Mouse (Mus musculus): ENCODE measurements around the gene Gm7029. TPM values are rescaled to one million over a fixed set of nuclear protein-coding genes. Genes with fewer than 3 reads are reported as not detected.

The Gm7029 gene
- total and polyA plus RNA-seq, 3 experiments: not detected

GRCm38 (mm10) chr17:33913264-33913663, 39.6 kb downstream of the Gm7029 start:
- dilution Hi-C loops (cut with MboI; ENCODE audit: extremely low pct_ligation_motif_present, extremely low pct_unique_long_range_greater_than_20kb, low sequenced_read_pairs): no loop called here
- Histone ChIP-seq H3K79me2 (replicated peaks; ENCODE audit: control insufficient read depth, extremely low read depth, insufficient read depth, poor library complexity, severe bottlenecking) (peaks cover 12% of the 10 kb centered on the region; the same call in 1 of the 2 replicates), H3K4me2 (ENCODE audit: insufficient read depth, low read depth, poor library complexity, severe bottlenecking) (no peak overlapping the region), H3K9ac (ENCODE audit: insufficient read depth, low read depth) (no peak overlapping the region), H3K36me3 (replicated peaks in 1 of 2; ENCODE audit: control insufficient read depth in 1 of 2, insufficient read depth in 1 of 2, low read length in 1 of 2) (peaks cover 49 to 58% of the 10 kb centered on the region in 2 experiments), H3K27me3 (replicated peaks) (no peaks in the 10 kb centered on the region), H3K4me3 (replicated peaks in 1 of 3; ENCODE audit: low read depth in 2 of 3, low read length in 2 of 3, poor library complexity in 1 of 3) (no peak overlapping the region), H3K9me3 (replicated peaks; ENCODE audit: low read length) (peaks cover 6% of the 10 kb centered on the region), H3K4me1 (ENCODE audit: control insufficient read depth in 1 of 2, insufficient read depth in 2 of 2) (peaks cover 20 to 48% of the 10 kb centered on the region in 2 experiments), H3K27ac (ENCODE audit: insufficient read depth, low read depth) (no peak overlapping the region)
- no peak for TF ChIP-seq BHLHE40 (IDR thresholded peaks at IDR 0.05; ENCODE audit: low read depth, low read length)
- no peak for TF ChIP-seq CHD2 (IDR thresholded peaks at IDR 0.05; ENCODE audit: low read length)
- in situ Hi-C loops (cut with MboI; ENCODE audit: low pct_ligation_motif_present, low pct_unique_long_range_greater_than_20kb, low sequenced_read_pairs): no loop called here
- no peak for DNase-seq (ENCODE audit: extremely low read depth)

GRCm38 (mm10) chr17:33913905-33914304, 40.3 kb downstream of the Gm7029 start:
- dilution Hi-C loops (cut with MboI; ENCODE audit: extremely low pct_ligation_motif_present, extremely low pct_unique_long_range_greater_than_20kb, low sequenced_read_pairs): no loop called here
- Histone ChIP-seq H3K36me3 (replicated peaks in 1 of 2; ENCODE audit: control insufficient read depth in 1 of 2, insufficient read depth in 1 of 2, low read length in 1 of 2) (peaks cover 49 to 61% of the 10 kb centered on the region in 2 experiments), H3K9me3 (replicated peaks; ENCODE audit: low read length) (peaks cover 6% of the 10 kb centered on the region), H3K27ac (ENCODE audit: insufficient read depth, low read depth) (no peak overlapping the region), H3K4me2 (ENCODE audit: insufficient read depth, low read depth, poor library complexity, severe bottlenecking) (no peak overlapping the region), H3K9ac (ENCODE audit: insufficient read depth, low read depth) (no peak overlapping the region), H3K4me3 (replicated peaks in 1 of 3; ENCODE audit: low read depth in 2 of 3, low read length in 2 of 3, poor library complexity in 1 of 3) (no peak overlapping the region), H3K79me2 (replicated peaks; ENCODE audit: control insufficient read depth, extremely low read depth, insufficient read depth, poor library complexity, severe bottlenecking) (peaks cover 12% of the 10 kb centered on the region; the same call in 1 of the 2 replicates), H3K27me3 (replicated peaks) (no peaks in the 10 kb centered on the region), H3K4me1 (ENCODE audit: control insufficient read depth in 1 of 2, insufficient read depth in 2 of 2) (peaks cover 25 to 54% of the 10 kb centered on the region in 2 experiments)
- in situ Hi-C loops (cut with MboI; ENCODE audit: low pct_ligation_motif_present, low pct_unique_long_range_greater_than_20kb, low sequenced_read_pairs): no loop called here
- no peak for TF ChIP-seq ELF1 (IDR thresholded peaks at IDR 0.05; ENCODE audit: low read depth, low read length)
- no peak for DNase-seq (ENCODE audit: extremely low read depth)

GRCm38 (mm10) chr17:33914969-33915391, 41.3 kb downstream of the Gm7029 start:
- H3K9me3 ChIP-seq (replicated peaks; ENCODE audit: low read length): peaks cover 6% of the 10 kb centered on the region
- no peak overlapping the region for H3K9ac ChIP-seq (ENCODE audit: insufficient read depth, low read depth)
- H3K4me3 ChIP-seq (replicated peaks in 1 of 3; ENCODE audit: low read depth in 2 of 3, low read length in 2 of 3, poor library complexity in 1 of 3): no peak overlapping the region
- in situ Hi-C loops (cut with MboI; ENCODE audit: low pct_ligation_motif_present, low pct_unique_long_range_greater_than_20kb, low sequenced_read_pairs) (no loop called here), dilution Hi-C loops (cut with MboI; ENCODE audit: extremely low pct_ligation_motif_present, extremely low pct_unique_long_range_greater_than_20kb, low sequenced_read_pairs) (no loop called here)
- peak overlapping the region; percentile 14 for H3K4me2 ChIP-seq (ENCODE audit: insufficient read depth, low read depth, poor library complexity, severe bottlenecking)
- peaks cover 12% of the 10 kb centered on the region; the same call in 1 of the 2 replicates for H3K79me2 ChIP-seq (replicated peaks; ENCODE audit: control insufficient read depth, extremely low read depth, insufficient read depth, poor library complexity, severe bottlenecking)
- H3K36me3 ChIP-seq (replicated peaks in 1 of 2; ENCODE audit: control insufficient read depth in 1 of 2, insufficient read depth in 1 of 2, low read length in 1 of 2): peaks cover 49 to 61% of the 10 kb centered on the region in 2 experiments
- TF ChIP-seq SMC3 (IDR thresholded peaks at IDR 0.05; ENCODE audit: low read depth, low read length): peak; percentile 24
- TF ChIP-seq CTCF (conservative IDR thresholded peaks at IDR 0.05 in 1 of 2, IDR thresholded peaks at IDR 0.05 in 1 of 2; ENCODE audit: low read depth in 2 of 2, low read length in 2 of 2): peak in 1 of 2 experiments; percentile 40; a peak in 2 of 4 replicates
- no peak for TF ChIP-seq ETS1 (conservative IDR thresholded peaks at IDR 0.05; ENCODE audit: low read depth, low read length)
- no peak for DNase-seq (ENCODE audit: extremely low read depth)
- H3K27me3 ChIP-seq (replicated peaks): no peaks in the 10 kb centered on the region
- H3K4me1 ChIP-seq (ENCODE audit: control insufficient read depth in 1 of 2, insufficient read depth in 2 of 2): peaks cover 27 to 55% of the 10 kb centered on the region in 2 experiments
- H3K27ac ChIP-seq (ENCODE audit: insufficient read depth, low read depth): no peak overlapping the region
